18 mouse cellular contexts compared by ENCODE assay signal in the genomic region with DNA sequence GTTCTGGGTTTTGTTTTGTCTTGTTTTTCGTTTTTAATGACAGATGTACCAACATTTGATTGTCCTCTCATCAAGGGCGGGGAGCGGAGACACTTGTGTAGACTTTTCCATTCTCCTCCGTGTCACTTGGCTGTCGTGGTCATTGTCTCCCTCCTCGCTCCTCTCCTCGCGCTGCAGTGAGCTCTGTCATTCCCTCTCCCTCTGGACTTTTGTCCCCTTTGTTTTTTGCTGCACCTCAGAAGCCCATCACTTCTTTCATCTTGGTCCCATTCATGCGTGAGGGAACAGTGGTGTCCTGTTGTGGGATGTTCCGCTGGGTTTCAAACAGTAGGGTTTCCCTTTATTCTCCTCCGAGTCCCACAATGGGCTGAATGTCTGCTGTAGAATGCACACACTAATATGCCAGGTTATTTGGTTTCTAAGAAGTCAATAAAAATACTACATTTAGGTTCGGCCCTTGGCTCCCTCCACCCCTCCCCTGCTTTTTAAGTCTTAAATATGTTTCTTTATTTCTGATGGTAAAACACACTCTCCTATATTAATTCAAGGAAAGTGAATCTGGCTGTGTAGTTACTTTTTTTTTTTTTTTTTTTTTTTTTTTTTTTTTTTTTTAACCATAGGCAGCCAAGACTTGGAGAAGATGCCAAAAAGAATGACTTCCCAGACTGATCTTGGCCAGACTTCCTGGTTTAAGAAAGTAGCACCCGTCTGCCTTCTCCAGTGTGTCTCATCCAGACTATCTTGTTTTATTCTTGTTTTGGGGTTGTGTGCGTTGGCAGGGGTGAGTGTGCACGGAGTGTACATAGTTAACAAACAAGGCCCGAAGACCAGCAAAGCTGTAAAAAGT.
DNase-seq lines count a peak whose midpoint lies in the region; ATAC-seq lines count a peak whose summit lies in the region.
"Had no signal": no experiment of that assay in that cellular context is flagged by ENCODE, and none has a peak within 500 bp of the region (broad histone marks: within the 10 kb centered on the region; RNA-seq: fewer than 3 reads in every experiment).

No protein-coding gene starts in this region.

- H3K4me2 ChIP-seq in hindbrain, embryonic 11.5 days (replicated peaks; ENCODE audit: low read depth, low read length) = no peak overlapping the region; the same call in 1 of the 2 replicates
- peak overlapping the region; percentile 41 for H3K4me2 ChIP-seq in midbrain, embryonic 13.5 days (replicated peaks)
- H3K4me2 ChIP-seq: limb, embryonic 15.5 days had no signal

- no peaks in the 10 kb centered on the region for H3K9me3 ChIP-seq in forebrain, embryonic 10.5 days
- H3K9me3 ChIP-seq in hindbrain, embryonic 11.5 days (ENCODE audit: control insufficient read depth, low read length) = no peaks in the 10 kb centered on the region
- no peaks in the 10 kb centered on the region for H3K9me3 ChIP-seq in midbrain, embryonic 13.5 days
- H3K9me3 ChIP-seq: limb, embryonic 15.5 days had no signal

- H3K4me3 ChIP-seq in forebrain, embryonic 10.5 days = peak overlapping the region; percentile 42; the same call in 1 of the 2 replicates
- no peak overlapping the region for H3K4me3 ChIP-seq in hindbrain, embryonic 11.5 days (ENCODE audit: low read depth, low read length)
- H3K4me3 ChIP-seq in midbrain, embryonic 13.5 days (replicated peaks) = no peak overlapping the region
- H3K4me3 ChIP-seq: left cerebral cortex, adult 2 months; limb, embryonic 15.5 days; myocyte had no signal

- peaks cover 49% of the 10 kb centered on the region for H3K4me1 ChIP-seq in forebrain, embryonic 10.5 days
- H3K4me1 ChIP-seq in hindbrain, embryonic 11.5 days (replicated peaks; ENCODE audit: control insufficient read depth, insufficient read depth, low read length) = no peaks in the 10 kb centered on the region; the same call in none of the 2 replicates
- peaks cover 20% of the 10 kb centered on the region for H3K4me1 ChIP-seq in midbrain, embryonic 13.5 days (replicated peaks)
- H3K4me1 ChIP-seq: limb, embryonic 15.5 days had no signal

- H3K27ac ChIP-seq in forebrain, embryonic 10.5 days = peak overlapping the region; percentile 87
- peak overlapping the region; percentile 66; the same call in 1 of the 2 replicates for H3K27ac ChIP-seq in hindbrain, embryonic 11.5 days (ENCODE audit: low read depth, low read length)
- peak overlapping the region; percentile 68 for H3K27ac ChIP-seq in midbrain, embryonic 13.5 days
- H3K27ac ChIP-seq: left cerebral cortex, adult 2 months; limb, embryonic 15.5 days; macrophage had no signal

- no peaks in the 10 kb centered on the region for H3K36me3 ChIP-seq in forebrain, embryonic 10.5 days (replicated peaks)
- H3K36me3 ChIP-seq in hindbrain, embryonic 11.5 days (ENCODE audit: control insufficient read depth, insufficient read depth, low read length) = no peaks in the 10 kb centered on the region
- no peaks in the 10 kb centered on the region for H3K36me3 ChIP-seq in midbrain, embryonic 13.5 days
- H3K36me3 ChIP-seq: limb, embryonic 15.5 days had no signal

- peak; percentile 73 for DNase-seq in embryo, embryonic 10 days (ENCODE audit: low spot score)
- DNase-seq in embryo, embryonic 11 days = no peak
- no peak for DNase-seq in forebrain, embryonic 10.5 days (ENCODE audit: extremely low spot score, low spot score)
- peak; percentile 62 for DNase-seq in hindbrain, embryonic 11.5 days (ENCODE audit: low spot score)
- DNase-seq in cerebellum, postnatal 4 days (ENCODE audit: low spot score in 2 of 2) = no peak
- no peak for DNase-seq in yolk sac, embryonic 10.5 days (ENCODE audit: low spot score)
- no peak for DNase-seq in gastrocnemius, postnatal 10 days
- DNase-seq: cerebellum, adult 2 months; kidney, adult 9 months; liver, postnatal 0 days; right cerebral cortex, postnatal 25 days; thymus, postnatal 36 days had no signal

- H3K9ac ChIP-seq in hindbrain, embryonic 11.5 days (ENCODE audit: low read depth, low read length) = no peak overlapping the region
- H3K9ac ChIP-seq in midbrain, embryonic 13.5 days (replicated peaks) = no peak overlapping the region
- H3K9ac ChIP-seq: limb, embryonic 15.5 days; liver, postnatal 0 days had no signal

- 21% methylated on average over 16 of the region's 16 CpGs for WGBS in forebrain, embryonic 10.5 days
- 26% methylated on average over 16 of the region's 16 CpGs for WGBS in hindbrain, embryonic 11.5 days
- 13% methylated on average over 16 of the region's 16 CpGs for WGBS in midbrain, embryonic 13.5 days

- ATAC-seq in hindbrain, embryonic 11.5 days (ENCODE audit: low FRiP score) = peak; percentile 61
- ATAC-seq in midbrain, embryonic 13.5 days = peak; percentile 31; the same call in 1 of the 2 replicates
- ATAC-seq: liver, postnatal 0 days; Patski had no signal

- peaks cover 78% of the 10 kb centered on the region for H3K27me3 ChIP-seq in forebrain, embryonic 10.5 days (ENCODE audit: poor library complexity, severe bottlenecking)
- peaks cover 18% of the 10 kb centered on the region for H3K27me3 ChIP-seq in hindbrain, embryonic 11.5 days (ENCODE audit: control insufficient read depth, insufficient read depth, low read length)
- H3K27me3 ChIP-seq in midbrain, embryonic 13.5 days = peaks cover 81% of the 10 kb centered on the region
- H3K27me3 ChIP-seq: Patski had no signal

Comparison
In these comparisons a context has a peak if more than half of its experiments do, and no peak if none do; other contexts are left out.
1. DNase-seq: peak in embryo, embryonic 10 days (single experiment) and hindbrain, embryonic 11.5 days (single experiment); none in embryo, embryonic 11 days (single experiment), forebrain, embryonic 10.5 days (single experiment), cerebellum, postnatal 4 days (0 of 2), yolk sac, embryonic 10.5 days (single experiment) and gastrocnemius, postnatal 10 days (single experiment).
2. Peak in every context shown above with its lines, with median percentiles within 50 percentile points of each other: H3K27ac ChIP-seq.